9 mouse cellular contexts compared by ENCODE assay signal in genomic region chr5:117143721-117144135, GRCm38 (mm10). TPM values are rescaled to one million over a fixed set of nuclear protein-coding genes. Genes with fewer than 3 reads are reported as not detected.
A peak's percentile ranks its signal among the peaks of the same experiment; 100 is the strongest.
DNase-seq lines count a peak whose midpoint lies in the region; ATAC-seq lines count a peak whose summit lies in the region.
"Had no signal": no experiment of that assay in that cellular context is flagged by ENCODE, and none has a peak within 500 bp of the region (broad histone marks: within the 10 kb centered on the region; RNA-seq: fewer than 3 reads in every experiment).

No protein-coding gene starts in this region.

- no peak for ATAC-seq in midbrain, embryonic 14.5 days (ENCODE audit: low FRiP score, low TSS enrichment)
- ATAC-seq in midbrain, embryonic 11.5 days (ENCODE audit: low FRiP score) = no peak
- ATAC-seq in erythroblast, adult 5-6 weeks (replicated peaks; ENCODE audit: low FRiP score, poor library complexity, severe bottlenecking) = peak; percentile 68

- H3K27ac ChIP-seq in midbrain, embryonic 14.5 days (replicated peaks; ENCODE audit: low read depth, low read length) = no peak overlapping the region
- H3K27ac ChIP-seq in midbrain, embryonic 11.5 days (ENCODE audit: low read depth, low read length) = no peak overlapping the region
- H3K27ac ChIP-seq: heart, embryonic 13.5 days had no signal

- H3K4me2 ChIP-seq in midbrain, embryonic 14.5 days (ENCODE audit: low read length) = no peak overlapping the region
- H3K4me2 ChIP-seq in midbrain, embryonic 11.5 days = no peak overlapping the region
- H3K4me2 ChIP-seq: heart, embryonic 13.5 days had no signal

- H3K27me3 ChIP-seq in midbrain, embryonic 14.5 days (ENCODE audit: control insufficient read depth, insufficient read depth, low read length) = no peaks in the 10 kb centered on the region
- no peaks in the 10 kb centered on the region for H3K27me3 ChIP-seq in midbrain, embryonic 11.5 days (ENCODE audit: control insufficient read depth, insufficient read depth, low read length)
- H3K27me3 ChIP-seq: heart, embryonic 13.5 days had no signal

- WGBS in midbrain, embryonic 14.5 days = 62% methylated on average over 9 of the region's 9 CpGs
- WGBS in midbrain, embryonic 11.5 days = 65% methylated on average over 9 of the region's 9 CpGs

- H3K9ac ChIP-seq in midbrain, embryonic 14.5 days (replicated peaks; ENCODE audit: low read length) = no peak overlapping the region
- H3K9ac ChIP-seq in midbrain, embryonic 11.5 days (ENCODE audit: low read length) = no peak overlapping the region
- H3K9ac ChIP-seq: heart, embryonic 13.5 days had no signal

- peak; percentile 55 to 56 for DNase-seq in cerebellum, postnatal 10 days
- no peak for DNase-seq in cerebellum, adult 9-10 months
- peak; percentile 48 for DNase-seq in midbrain, embryonic 14.5 days
- DNase-seq in midbrain, embryonic 11.5 days (ENCODE audit: low spot score, missing footprints) = no peak
- peak; percentile 61 for DNase-seq in lung, postnatal 36 days
- DNase-seq in thymus, postnatal 4 days = peak; percentile 87
- DNase-seq in ovary, postnatal 36 days (ENCODE audit: low spot score) = no peak

- H3K36me3 ChIP-seq in midbrain, embryonic 14.5 days (ENCODE audit: control insufficient read depth, insufficient read depth, low read length) = no peaks in the 10 kb centered on the region
- no peaks in the 10 kb centered on the region for H3K36me3 ChIP-seq in midbrain, embryonic 11.5 days (ENCODE audit: control insufficient read depth, insufficient read depth, low read length)
- H3K36me3 ChIP-seq: heart, embryonic 13.5 days had no signal

- H3K9me3 ChIP-seq in midbrain, embryonic 14.5 days (ENCODE audit: control insufficient read depth, low read length) = no peaks in the 10 kb centered on the region
- peaks cover 2% of the 10 kb centered on the region; the same call in 1 of the 2 replicates for H3K9me3 ChIP-seq in midbrain, embryonic 11.5 days (ENCODE audit: control insufficient read depth, low read length)

- no peaks in the 10 kb centered on the region for H3K4me1 ChIP-seq in midbrain, embryonic 14.5 days (ENCODE audit: control insufficient read depth, insufficient read depth, low read length)
- no peaks in the 10 kb centered on the region for H3K4me1 ChIP-seq in midbrain, embryonic 11.5 days (ENCODE audit: control insufficient read depth, insufficient read depth, low read length)

- no peak overlapping the region for H3K4me3 ChIP-seq in midbrain, embryonic 14.5 days (replicated peaks; ENCODE audit: low read depth, low read length)
- no peak overlapping the region for H3K4me3 ChIP-seq in midbrain, embryonic 11.5 days (ENCODE audit: low read depth, low read length)
- H3K4me3 ChIP-seq: heart, embryonic 13.5 days had no signal

RNA-seq across cellular contexts. Expression of gene Taok3, which starts 23.8 kb away (rescaled TPM):
- polyA plus RNA-seq in midbrain, embryonic 14.5 days (2014; fragmentation: Nextera tagmentation; extraction: Ambion mirVana) = 50.3 and 52.6 TPM in 2 replicates
- 19.3 and 19.7 TPM in 2 replicates for polyA plus RNA-seq in midbrain, embryonic 11.5 days (2014; fragmentation: Nextera tagmentation; extraction: Ambion mirVana)
- total RNA-seq in erythroblast, adult 5-6 weeks (2015; ENCODE audit: low replicate concordance) = 28.4 and 30.1 TPM in 2 replicates
- total RNA-seq in erythroblast, adult 5-6 weeks (2017; ENCODE audit: low replicate concordance) = 32.5 and 43.4 TPM in 2 replicates

RNA-seq across cellular contexts. Expression of gene Suds3, which starts 27.8 kb away (rescaled TPM):
- polyA plus RNA-seq in midbrain, embryonic 14.5 days (2014; fragmentation: Nextera tagmentation; extraction: Ambion mirVana) = 52.9 and 83.1 TPM in 2 replicates
- polyA plus RNA-seq in midbrain, embryonic 11.5 days (2014; fragmentation: Nextera tagmentation; extraction: Ambion mirVana) = 49.0 and 50.3 TPM in 2 replicates
- total RNA-seq in erythroblast, adult 5-6 weeks (2015; ENCODE audit: low replicate concordance) = 20.7 and 25.0 TPM in 2 replicates
- total RNA-seq in erythroblast, adult 5-6 weeks (2017; ENCODE audit: low replicate concordance) = 73.7 and 98.8 TPM in 2 replicates

Comparison
In these comparisons a context has a peak if more than half of its experiments do, and no peak if none do; other contexts are left out.
1. DNase-seq: peak in cerebellum, postnatal 10 days (2 of 2), midbrain, embryonic 14.5 days (single experiment), lung, postnatal 36 days (single experiment) and thymus, postnatal 4 days (single experiment); none in cerebellum, adult 9-10 months (single experiment), midbrain, embryonic 11.5 days (single experiment) and ovary, postnatal 36 days (single experiment).